Mouse (Mus musculus) CD4-positive, CD25-positive, alpha-beta regulatory T cell, adult 2 months (primary cell): ENCODE results near the gene Lig1.

Experiments used
- DNase-seq: peaks from one replicate; pipeline ENCODE4 v3.0.0-alpha.2; 2012; ENCODE audit warnings: low read depth, low spot score

Lig1 gene

DNA sequence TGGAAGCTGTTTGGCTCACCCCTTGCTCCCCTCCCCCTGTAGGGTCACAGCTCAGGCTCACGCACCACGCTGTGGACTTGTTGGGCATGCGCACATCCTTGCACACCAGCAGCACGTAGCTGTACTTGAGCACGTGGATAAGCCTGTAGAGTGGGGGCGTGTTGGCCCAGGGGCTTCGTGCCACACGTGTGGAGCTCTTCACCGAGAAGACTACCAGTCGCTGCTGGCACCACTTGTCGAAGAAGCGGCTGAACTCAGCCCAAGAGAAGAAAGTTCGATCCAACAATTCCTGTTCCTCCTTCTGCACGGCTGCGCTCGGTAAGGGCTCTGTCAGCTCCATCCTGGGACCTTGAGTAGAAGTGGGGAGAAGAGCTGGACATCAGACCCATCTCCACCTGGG lies at the start of gene Lig1:
Gene Lig1 (plus strand): TSS at position 203 of the 400 bp plus-strand sequence.
- DNase-seq: no peak

DNA sequence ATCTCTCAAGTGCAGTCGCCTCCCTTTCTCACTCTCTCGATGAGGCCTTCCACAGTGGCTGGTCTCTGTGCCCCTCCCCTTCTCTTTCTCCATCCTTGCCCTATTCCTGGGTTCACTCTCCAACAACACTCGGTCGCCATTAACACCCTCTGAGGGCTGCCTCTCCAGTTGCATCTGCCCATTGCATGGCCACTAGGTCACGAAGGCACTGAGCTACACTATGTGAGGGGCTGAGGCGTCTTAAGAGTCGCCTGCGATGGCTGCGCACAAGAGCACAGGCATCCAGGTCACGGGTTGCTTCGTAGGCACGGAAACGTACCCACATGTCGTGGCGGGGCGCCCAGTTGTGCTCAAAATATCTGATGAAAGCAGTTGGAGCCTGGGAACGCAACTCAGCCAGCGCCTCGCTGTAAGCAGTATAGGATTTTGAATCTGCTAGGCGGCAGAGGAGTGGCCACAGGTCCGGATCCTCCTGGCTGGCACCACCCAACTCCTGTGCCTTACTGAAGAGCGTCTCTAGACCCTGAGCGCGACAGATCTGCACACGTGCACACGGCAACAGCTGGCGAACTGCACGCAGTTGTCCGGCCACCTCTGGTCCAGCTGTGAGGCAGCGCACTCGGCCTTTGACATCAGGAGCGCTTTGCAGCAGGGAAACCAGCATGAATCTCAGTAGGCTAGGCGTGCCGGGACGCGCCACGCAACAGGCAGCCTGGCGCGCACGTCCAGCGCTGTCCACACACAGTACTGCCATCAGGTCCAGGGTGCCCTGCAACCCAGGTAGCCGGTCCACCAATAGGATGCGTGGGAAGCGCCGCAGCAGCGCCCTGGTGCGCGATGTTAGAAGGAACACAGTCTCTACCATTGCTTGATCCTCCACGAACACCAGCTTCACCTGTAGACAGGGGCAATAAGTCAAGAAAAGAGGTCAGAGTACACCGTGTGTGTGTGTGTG lies 16.1 kb upstream of the Lig1 start:
- DNase-seq: no peak

DNA sequence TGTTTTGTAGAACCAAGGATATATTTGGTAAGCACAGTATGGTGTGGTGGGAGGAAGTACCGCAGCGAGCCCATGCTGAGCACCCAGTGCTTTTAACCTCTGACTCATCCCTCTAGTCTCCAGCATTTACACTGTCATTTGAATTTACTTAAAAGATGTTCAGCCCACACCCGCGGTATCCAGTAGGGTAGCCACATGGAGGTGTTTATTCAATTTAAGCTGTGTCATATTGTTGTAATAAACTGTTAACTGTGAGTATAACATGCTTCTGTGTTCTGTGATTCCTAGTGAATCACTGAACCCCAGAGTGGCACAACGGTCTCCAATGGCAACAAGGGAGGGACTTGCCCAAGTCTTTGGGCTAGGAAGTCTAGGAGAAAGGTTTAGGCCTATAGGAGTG lies 13.2 kb upstream of the Lig1 start:
- no peak for DNase-seq

DNA sequence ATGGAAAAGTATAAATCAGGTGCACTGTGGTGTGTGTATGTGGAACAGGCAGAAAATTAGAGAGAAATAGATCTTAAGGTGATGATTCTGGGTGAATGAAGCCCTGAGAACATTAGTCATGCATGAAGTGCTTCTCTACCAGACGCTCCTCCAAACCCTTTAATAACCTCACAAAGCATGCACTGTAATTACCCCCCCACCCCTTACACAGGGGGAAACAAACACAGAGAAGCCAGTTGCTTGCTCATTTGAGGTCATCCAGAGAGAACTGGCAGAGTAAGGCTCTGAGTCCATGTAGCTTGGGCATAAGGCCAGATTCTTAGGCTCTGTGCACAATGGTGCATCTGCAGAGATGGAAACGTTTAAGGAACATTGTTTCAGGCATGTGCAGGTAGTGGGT lies 12.7 kb upstream of the Lig1 start:
- DNase-seq: no peak

GRCm38 (mm10) chr7:13268749-13269260 lies 8.3 kb upstream of the Lig1 start:
- no peak for DNase-seq

DNA sequence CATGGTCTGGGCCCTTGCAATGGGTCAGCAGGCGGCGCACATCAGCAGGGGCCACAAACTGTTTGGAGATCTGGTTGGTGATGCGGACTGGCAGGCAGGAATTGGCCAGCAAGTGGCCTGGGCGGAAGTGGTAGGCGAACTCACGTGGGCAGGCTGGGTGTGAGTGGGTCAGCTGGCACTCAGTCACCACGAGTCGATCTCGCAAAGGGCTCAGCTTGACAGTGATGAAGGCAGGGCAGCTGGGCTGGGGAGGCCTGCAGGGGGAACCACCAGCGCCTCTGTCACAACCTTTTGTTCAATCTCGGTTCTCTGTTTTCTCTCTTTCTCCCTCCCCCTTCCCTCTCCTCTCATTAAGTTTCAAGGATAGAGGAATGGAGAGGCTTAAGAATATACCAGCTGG lies 7.7 kb upstream of the Lig1 start:
- DNase-seq: no peak

DNA sequence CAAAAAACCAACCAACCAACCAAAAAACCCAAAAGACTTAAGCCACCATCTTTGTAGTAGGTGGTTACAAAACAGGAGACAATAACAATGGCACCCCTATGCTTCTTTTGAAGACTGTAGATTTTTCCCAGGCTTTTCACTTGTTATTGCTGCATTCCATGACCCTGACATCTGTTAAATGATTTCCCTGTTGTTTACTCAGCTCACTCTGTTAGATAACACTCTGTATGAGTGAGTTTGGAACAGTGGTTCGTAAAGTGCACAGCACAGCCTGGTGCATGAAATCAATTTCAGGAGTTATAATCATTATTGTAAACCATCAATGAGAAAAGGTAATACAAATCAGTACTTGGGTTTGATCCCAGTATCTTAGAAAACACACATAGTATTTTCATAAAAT lies 5.4 kb upstream of the Lig1 start:
- DNase-seq: no peak

DNA sequence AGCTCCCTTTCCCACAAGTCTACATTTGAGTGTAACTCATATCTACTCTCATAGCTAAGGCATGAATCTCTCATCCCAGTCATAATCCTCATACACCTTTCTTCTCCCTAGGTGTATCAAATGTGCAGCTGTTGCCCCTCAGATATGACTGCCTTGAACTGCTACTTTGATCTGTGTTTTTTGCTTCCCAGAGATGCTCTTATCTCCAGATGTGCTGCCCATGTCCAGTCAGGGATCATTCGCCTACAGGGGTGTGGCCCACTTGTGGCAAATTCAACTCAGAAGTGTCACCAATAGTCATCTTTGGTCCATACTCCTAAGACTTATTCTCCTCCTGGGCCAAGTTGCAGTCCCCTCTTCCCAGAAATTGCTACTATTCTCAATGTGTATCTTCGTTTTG lies 750 bp downstream of the Lig1 start:
- no peak for DNase-seq

- peak; percentile 97 for DNase-seq
These were observed 1.3 kb downstream of the Lig1 start, which contains the start of gene Zswim9 for GRCm38 (mm10) chr7:13278308-13278891. TSS of gene Zswim9 (minus strand) at chr7:13278721.

- DNase-seq: peak; percentile 6
These were observed 1.9 kb downstream of the Lig1 start for GRCm38 (mm10) chr7:13278957-13279356.

GRCm38 (mm10) chr7:13288621-13289020 lies 11.5 kb downstream of the Lig1 start:
- peak; percentile 55 for DNase-seq

- DNase-seq: no peak
These were observed 13.1 kb downstream of the Lig1 start for GRCm38 (mm10) chr7:13290041-13290675.

DNA sequence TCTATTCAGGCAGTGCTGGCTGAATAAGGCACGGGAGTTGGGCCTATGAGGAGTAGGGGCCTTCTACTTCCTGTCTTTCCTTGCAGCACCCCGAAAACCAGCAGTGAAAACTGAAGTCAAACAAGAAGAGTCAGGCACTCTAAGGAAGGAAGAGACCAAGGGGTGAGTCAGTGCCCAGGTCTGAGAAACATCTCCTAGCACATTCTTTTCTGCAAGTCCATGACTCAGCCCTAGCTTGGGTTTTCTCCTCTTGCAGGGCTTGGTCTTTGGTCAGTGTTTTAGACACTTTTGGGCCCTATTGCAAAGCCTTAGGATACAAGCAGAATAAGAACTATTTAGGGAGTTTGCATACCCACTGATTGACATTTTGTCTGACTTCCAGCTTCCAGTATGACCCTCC lies 14.3 kb downstream of the Lig1 start:
- DNase-seq: no peak

GRCm38 (mm10) chr7:13293878-13294855 lies 17.1 kb downstream of the Lig1 start:
- DNase-seq: no peak

DNA sequence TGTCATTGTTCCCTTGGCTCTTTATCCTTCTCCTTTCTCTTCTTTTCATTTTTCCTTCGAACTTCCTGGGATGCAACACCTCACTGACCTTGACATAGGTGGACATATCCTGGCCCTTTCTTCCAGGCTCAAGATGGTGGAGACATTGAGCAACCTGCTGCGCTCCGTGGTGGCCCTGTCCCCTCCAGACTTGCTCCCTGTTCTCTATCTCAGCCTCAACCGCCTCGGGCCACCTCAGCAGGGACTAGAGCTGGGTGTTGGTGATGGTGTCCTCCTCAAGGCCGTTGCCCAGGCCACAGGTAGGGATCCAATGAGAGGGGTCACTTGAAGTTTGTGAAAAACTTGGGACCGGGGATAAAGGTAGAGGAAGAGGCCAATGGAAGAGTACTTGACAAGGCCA lies 18.2 kb downstream of the Lig1 start:
- no peak for DNase-seq

DNA sequence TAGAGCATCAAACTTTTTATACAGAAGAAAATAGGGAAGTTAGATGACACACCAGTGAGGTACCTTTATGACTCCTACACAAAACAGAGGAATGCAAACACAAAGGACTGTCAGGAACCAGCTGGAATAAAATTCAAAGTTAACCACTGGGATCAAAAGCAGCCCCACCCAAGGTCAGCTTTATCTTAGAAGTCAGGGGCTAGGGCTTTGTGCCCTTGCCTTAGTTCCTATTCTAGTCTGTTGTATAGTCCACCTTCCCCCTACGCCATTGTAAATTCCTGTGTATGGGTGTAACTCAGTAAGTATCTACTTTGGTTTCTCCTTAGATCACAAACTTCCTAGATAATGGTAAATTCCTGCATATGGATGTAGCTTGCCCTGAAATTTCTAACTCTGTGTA lies 20.6 kb downstream of the Lig1 start:
- DNase-seq: no peak

DNA sequence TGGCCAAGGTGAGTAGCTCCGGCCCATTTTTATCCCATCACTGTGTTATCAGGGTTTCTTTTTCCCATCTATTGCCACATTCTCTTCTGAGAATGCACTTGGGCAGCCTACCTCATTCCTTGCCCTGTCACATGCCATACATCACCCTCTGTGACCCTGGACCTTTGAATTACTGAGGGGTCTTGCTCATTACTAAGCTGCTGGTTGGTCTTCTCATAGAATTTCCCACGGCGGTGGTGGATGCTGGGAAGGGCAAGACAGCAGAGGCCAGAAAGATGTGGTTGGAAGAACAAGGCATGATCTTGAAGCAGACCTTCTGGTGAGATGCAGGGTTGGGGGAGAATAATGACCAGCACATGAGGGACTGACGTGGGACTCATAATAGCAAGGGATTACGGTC lies 21.7 kb downstream of the Lig1 start:
- no peak for DNase-seq

DNA sequence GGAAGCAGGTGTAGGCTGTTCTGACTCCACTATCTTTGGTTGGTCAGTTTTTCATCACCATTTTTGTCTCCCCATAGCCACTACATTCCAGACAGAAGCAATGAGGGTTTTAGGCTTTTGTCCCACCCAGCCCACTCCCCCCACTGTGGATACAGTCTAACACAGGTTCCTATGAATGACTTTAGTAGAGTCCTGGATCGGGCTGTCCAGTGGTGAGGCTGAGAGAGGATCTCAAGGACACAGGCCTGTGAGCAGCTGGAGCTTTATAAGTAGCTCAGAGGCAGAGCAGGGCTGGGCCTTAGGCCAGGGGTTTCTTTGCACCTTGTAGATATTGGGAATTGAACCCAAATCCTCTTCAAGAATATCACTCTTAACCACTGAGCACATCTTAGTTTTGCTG lies 24.6 kb downstream of the Lig1 start:
- DNase-seq: no peak

GRCm38 (mm10) chr7:13302780-13303179 lies 25.7 kb downstream of the Lig1 start:
- peak; percentile 74 for DNase-seq

DNA sequence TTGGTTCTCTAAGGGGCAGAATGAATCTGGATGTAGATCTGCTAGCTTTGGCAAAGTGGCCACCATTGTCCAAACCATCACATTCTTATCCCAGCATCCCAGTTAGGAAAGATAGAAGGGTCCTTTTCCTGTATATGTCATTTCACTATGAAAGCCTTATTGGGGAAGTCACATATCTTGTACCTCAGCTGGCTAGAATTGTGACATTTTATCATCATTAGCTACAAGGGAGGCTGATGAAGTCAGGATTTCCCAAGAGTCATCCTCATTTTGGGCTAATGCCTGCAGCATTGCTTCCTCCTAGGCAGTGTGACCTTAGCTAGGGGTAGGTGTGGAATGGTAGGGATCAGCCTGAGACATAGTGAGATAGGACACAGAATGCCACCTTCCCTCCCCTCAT lies 26.3 kb downstream of the Lig1 start:
- no peak for DNase-seq

- DNase-seq: no peak
These were observed 32.3 kb downstream of the Lig1 start for GRCm38 (mm10) chr7:13309407-13309806.
